Mouse (Mus musculus) yolk sac, embryonic 10.5 days (tissue): ENCODE data around the gene Gpr25.

Experiments used
- DNase-seq: peaks from one replicate; pipeline ENCODE4 v3.0.0-alpha.2; 2017; ENCODE audit warnings: low spot score

The Gpr25 gene

GRCm38 (mm10) chr1:136232986-136233790 is 27.5 kb downstream of the Gpr25 start:
- DNase-seq, result peak; percentile 43

DNA sequence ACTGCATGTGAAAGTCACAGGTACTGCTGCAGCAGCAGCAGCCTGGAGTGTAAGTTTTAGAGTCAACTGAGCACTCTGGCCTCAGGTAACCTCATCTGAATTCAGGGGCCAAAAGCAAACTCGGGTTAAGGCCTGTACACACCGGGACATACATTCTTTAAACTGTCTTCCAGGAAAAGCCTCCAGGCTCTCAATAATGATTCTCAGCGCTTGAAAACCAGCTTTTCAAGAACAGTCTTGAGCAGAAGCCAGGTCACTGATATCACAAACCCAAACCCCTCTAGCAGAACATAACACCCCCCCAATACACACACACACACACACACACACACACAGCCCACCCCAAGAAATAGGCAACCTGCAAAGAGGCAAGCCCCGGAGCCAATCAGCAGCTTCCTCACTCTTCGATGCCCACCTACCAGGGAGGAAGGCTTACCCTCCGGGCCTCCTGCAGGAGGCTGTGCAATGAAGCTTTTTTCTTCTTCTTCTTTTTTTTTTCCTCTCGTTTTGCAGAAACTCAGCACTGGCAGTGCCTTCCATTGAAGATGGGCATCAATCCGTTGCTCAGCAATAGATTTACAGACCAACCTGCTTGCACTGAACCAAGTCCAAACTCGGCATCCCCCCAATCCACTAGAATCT is 28.3 kb downstream of the Gpr25 start:
- peak; percentile 29 for DNase-seq

GRCm38 (mm10) chr1:136231596-136231995 is 29.1 kb downstream of the Gpr25 start:
- DNase-seq, result peak; percentile 78

DNA sequence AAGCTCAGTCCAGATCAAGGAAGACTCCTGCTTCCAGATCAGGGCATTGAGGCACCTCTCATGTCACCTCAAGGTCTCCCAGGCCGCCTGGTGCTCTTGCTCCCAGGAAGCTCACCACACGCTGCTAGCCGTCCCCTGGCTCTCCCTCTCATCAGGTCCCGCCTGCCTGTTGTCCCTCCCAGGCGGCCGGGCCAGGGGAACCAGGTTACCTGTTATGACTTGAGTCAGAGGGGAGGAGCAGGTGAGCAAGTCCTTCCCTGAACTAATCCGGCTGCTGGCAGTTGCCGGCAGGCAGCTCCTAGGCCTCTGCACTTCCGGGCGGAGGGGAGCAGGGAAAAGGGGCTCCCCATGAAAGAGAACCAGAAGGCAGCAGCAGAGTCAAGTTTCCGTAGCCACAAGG is 30.5 kb downstream of the Gpr25 start:
- peak; percentile 72 for DNase-seq

DNA sequence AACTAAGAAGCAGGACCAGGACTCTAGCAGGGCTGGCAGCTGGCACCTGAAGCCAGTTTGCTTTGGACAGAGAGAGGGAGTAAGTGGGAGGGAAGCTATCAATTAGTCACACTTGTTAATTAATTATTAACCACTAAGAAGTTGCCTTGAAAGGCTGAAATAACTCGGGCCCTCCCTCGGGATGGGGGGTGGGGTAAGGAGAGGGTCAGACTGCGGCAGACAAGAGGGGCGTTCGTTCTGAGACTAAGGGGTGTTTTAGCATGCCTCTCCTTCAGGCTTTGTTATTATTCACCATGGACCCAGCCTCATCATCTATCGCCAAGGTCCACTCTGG is 31.7 kb downstream of the Gpr25 start:
- DNase-seq, result peak; percentile 80

- peak; percentile 90 for DNase-seq
These were observed 32.2 kb downstream of the Gpr25 start for GRCm38 (mm10) chr1:136228328-136229039.

- DNase-seq, result no peak
These were observed 32.8 kb downstream of the Gpr25 start for GRCm38 (mm10) chr1:136227870-136228269.

DNA sequence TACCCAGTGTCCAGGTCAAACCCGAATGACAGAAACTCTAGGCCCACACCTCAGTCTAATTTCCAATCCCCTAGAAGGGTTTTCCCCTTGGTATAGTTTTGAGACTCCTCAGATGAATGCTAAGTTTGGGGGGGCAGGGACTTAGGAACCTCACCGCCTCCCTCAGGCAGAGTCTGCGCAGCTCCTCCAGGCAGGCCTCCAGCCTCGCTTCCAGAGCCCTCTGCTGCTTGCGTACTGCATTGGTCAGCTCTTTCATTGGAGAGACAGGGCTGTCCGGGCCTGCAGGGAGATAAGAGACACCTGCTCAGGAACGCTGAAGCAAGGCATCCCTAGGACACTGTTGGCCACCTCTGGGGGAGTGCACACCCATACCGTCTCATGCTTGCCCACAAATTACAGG is 34.0 kb downstream of the Gpr25 start:
- no peak for DNase-seq

DNA sequence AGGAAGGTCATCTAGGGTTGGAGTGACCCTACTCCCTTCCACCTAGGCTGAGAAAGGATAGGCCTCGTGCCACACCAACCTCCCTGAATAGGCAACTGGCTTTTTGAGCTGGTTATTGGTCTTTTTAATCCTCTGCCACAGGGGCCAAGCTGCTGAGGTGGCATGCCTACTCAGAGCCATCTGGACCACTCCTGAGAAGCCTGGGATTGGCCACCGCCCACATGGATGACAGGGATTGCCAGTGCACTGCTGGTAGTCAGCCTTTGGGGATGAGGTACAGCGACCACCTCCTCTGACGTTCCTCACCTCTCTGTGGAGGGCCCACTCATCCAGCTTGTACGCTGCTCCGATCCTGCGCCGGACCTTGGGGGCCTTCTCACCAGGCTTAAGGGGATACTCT is 34.8 kb downstream of the Gpr25 start:
- no peak for DNase-seq

- no peak for DNase-seq
These were observed 36.8 kb downstream of the Gpr25 start for GRCm38 (mm10) chr1:136223758-136224342.

DNA sequence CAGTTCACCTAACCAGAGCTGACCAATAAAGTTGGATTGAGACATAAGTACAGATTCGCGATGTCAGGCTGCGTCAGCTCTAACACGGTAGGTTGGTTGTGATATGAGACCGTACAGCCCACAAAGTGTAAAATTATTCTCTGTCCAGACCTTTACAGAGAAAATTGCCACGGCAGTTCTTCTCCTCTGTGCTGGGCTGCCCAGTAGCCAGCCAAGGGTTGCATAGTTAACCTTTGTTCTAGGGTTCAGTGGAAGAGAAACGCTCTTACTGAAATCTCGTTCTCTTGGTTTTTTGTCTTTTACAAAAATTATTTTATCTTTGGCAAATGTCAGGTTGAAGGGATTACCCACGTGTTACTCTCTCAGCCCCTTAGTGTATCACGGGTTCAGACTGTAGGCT is 38.3 kb downstream of the Gpr25 start:
- DNase-seq, result no peak

- peak; percentile 52 for DNase-seq
These were observed 40.4 kb downstream of the Gpr25 start for GRCm38 (mm10) chr1:136220037-136220871.

DNA sequence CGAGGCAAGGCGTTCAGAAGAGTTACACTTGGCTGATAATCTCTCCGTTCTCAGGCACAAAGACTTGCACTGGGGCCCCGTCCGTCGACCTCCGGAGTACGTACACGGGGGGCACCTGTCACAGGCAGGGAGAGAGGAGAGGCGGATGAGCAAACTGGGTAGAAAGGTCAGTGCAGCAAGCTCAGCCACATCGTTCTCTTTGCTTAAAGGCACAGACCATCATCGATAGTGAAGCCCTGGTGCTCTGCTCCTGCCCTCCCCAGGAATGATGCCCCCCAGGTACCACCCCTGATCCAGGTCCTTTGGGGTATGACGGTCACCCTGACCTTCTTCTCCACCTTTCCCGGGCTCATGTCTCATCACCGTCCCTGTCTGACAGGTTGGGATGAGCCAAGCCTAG is 46.4 kb downstream of the Gpr25 start:
- DNase-seq, result no peak

DNA sequence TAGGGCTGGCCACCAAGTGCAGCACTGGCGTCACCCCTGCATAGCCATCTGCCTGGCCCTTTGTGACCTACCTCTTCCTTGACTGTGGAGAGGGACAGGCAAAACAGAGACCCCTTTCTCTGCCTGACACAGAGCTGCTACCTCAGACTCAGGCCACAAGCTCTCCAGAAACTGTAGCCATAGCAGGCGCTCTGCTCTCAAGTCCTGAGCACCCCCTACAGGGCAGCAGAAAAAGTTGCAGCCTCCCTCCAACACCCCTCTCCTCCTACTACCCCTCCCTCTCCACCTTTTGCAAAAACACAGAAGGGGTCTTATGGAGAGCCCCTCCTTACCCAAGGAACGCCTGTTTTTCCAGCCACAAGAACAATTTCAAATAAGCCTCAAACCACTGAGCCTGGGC is 47.9 kb downstream of the Gpr25 start, which contains the start of gene Mroh3:
Gene Mroh3 (minus strand): TSS at position 26 of the 400 bp plus-strand sequence.
- DNase-seq, result no peak
